In genomic region chr1:97900559-97901153, GRCm38 (mm10) we compare ENCODE assay signal across 23 mouse cellular contexts.
DNase-seq lines count a peak whose midpoint lies in the region; ATAC-seq lines count a peak whose summit lies in the region.
"Had no signal": no experiment of that assay in that cellular context is flagged by ENCODE, and none has a peak within 500 bp of the region (broad histone marks: within the 10 kb centered on the region; RNA-seq: fewer than 3 reads in every experiment).

No protein-coding gene starts in this region.

- H3K9me3 ChIP-seq in forebrain, embryonic 13.5 days (replicated peaks), result no peaks in the 10 kb centered on the region
- no peaks in the 10 kb centered on the region for H3K9me3 ChIP-seq in forebrain, embryonic 12.5 days
- H3K9me3 ChIP-seq in midbrain, embryonic 13.5 days, result no peaks in the 10 kb centered on the region
- H3K9me3 ChIP-seq in midbrain, embryonic 16.5 days (replicated peaks; ENCODE audit: control insufficient read depth, low read length, poor library complexity, severe bottlenecking), result no peaks in the 10 kb centered on the region
- no peaks in the 10 kb centered on the region for H3K9me3 ChIP-seq in forebrain, embryonic 16.5 days (ENCODE audit: control insufficient read depth, low read length)
- H3K9me3 ChIP-seq: heart, embryonic 13.5 days; limb, embryonic 10.5 days; limb, embryonic 15.5 days had no signal

- 51% methylated on average over 7 of the region's 7 CpGs for WGBS in forebrain, embryonic 13.5 days
- WGBS in forebrain, embryonic 12.5 days, result 63% methylated on average over 7 of the region's 7 CpGs
- 76% methylated on average over 7 of the region's 7 CpGs for WGBS in midbrain, embryonic 13.5 days
- 69% methylated on average over 7 of the region's 7 CpGs for WGBS in midbrain, embryonic 16.5 days
- 42% methylated on average over 7 of the region's 7 CpGs for WGBS in forebrain, embryonic 16.5 days

- no peak overlapping the region for H3K4me3 ChIP-seq in forebrain, embryonic 13.5 days
- H3K4me3 ChIP-seq in forebrain, embryonic 12.5 days (replicated peaks), result no peak overlapping the region
- no peak overlapping the region for H3K4me3 ChIP-seq in midbrain, embryonic 13.5 days (replicated peaks)
- no peak overlapping the region for H3K4me3 ChIP-seq in midbrain, embryonic 16.5 days (ENCODE audit: low read depth, low read length)
- H3K4me3 ChIP-seq in forebrain, embryonic 16.5 days (replicated peaks; ENCODE audit: low read length), result no peak overlapping the region
- H3K4me3 ChIP-seq: heart, embryonic 13.5 days; limb, embryonic 10.5 days; limb, embryonic 15.5 days had no signal

- no peaks in the 10 kb centered on the region for H3K27me3 ChIP-seq in forebrain, embryonic 13.5 days
- H3K27me3 ChIP-seq in forebrain, embryonic 12.5 days, result no peaks in the 10 kb centered on the region
- H3K27me3 ChIP-seq in midbrain, embryonic 13.5 days, result no peaks in the 10 kb centered on the region
- no peaks in the 10 kb centered on the region for H3K27me3 ChIP-seq in midbrain, embryonic 16.5 days (ENCODE audit: control insufficient read depth, insufficient read depth, low read depth, low read length)
- no peaks in the 10 kb centered on the region for H3K27me3 ChIP-seq in forebrain, embryonic 16.5 days (replicated peaks; ENCODE audit: control insufficient read depth, insufficient read depth, low read length)
- H3K27me3 ChIP-seq: heart, embryonic 13.5 days; limb, embryonic 15.5 days had no signal

- peak; percentile 26 for DNase-seq in MN1 (ENCODE audit: low spot score)
- no peak for DNase-seq in layer of hippocampus, postnatal 36 days
- no peak for DNase-seq in cerebellum, postnatal 10 days
- DNase-seq: adrenal gland, postnatal 14 days; cerebellum, adult 11-12 months; cerebellum, postnatal 14 days; heart, postnatal 14 days; kidney, adult 9 months; kidney, postnatal 10 days; lung, adult 2 months; lung, postnatal 10 days; thymus, postnatal 4 days had no signal

- H3K4me1 ChIP-seq in forebrain, embryonic 13.5 days, result no peaks in the 10 kb centered on the region
- H3K4me1 ChIP-seq in forebrain, embryonic 12.5 days, result no peaks in the 10 kb centered on the region
- H3K4me1 ChIP-seq in midbrain, embryonic 13.5 days (replicated peaks), result no peaks in the 10 kb centered on the region
- no peaks in the 10 kb centered on the region for H3K4me1 ChIP-seq in midbrain, embryonic 16.5 days (ENCODE audit: control insufficient read depth, insufficient read depth, low read length)
- H3K4me1 ChIP-seq in forebrain, embryonic 16.5 days (replicated peaks; ENCODE audit: control insufficient read depth, insufficient read depth, low read length), result no peaks in the 10 kb centered on the region
- H3K4me1 ChIP-seq: heart, embryonic 13.5 days; limb, embryonic 10.5 days; limb, embryonic 15.5 days had no signal

- H3K9ac ChIP-seq in forebrain, embryonic 13.5 days, result no peak overlapping the region
- no peak overlapping the region for H3K9ac ChIP-seq in forebrain, embryonic 12.5 days
- no peak overlapping the region for H3K9ac ChIP-seq in midbrain, embryonic 13.5 days (replicated peaks)
- H3K9ac ChIP-seq in midbrain, embryonic 16.5 days (ENCODE audit: low read depth, low read length), result no peak overlapping the region
- no peak overlapping the region for H3K9ac ChIP-seq in forebrain, embryonic 16.5 days (replicated peaks; ENCODE audit: low read depth, low read length)
- H3K9ac ChIP-seq: heart, embryonic 13.5 days; limb, embryonic 15.5 days; liver, embryonic 14.5 days had no signal

- H3K36me3 ChIP-seq in forebrain, embryonic 13.5 days (ENCODE audit: poor library complexity, severe bottlenecking), result no peaks in the 10 kb centered on the region
- no peaks in the 10 kb centered on the region for H3K36me3 ChIP-seq in forebrain, embryonic 12.5 days (replicated peaks)
- no peaks in the 10 kb centered on the region for H3K36me3 ChIP-seq in midbrain, embryonic 13.5 days
- no peaks in the 10 kb centered on the region for H3K36me3 ChIP-seq in midbrain, embryonic 16.5 days (ENCODE audit: control insufficient read depth, insufficient read depth, low read length)
- no peaks in the 10 kb centered on the region for H3K36me3 ChIP-seq in forebrain, embryonic 16.5 days (ENCODE audit: control insufficient read depth, insufficient read depth)
- H3K36me3 ChIP-seq: limb, embryonic 10.5 days; limb, embryonic 15.5 days had no signal

- peak; percentile 57 for ATAC-seq in forebrain, embryonic 13.5 days
- no peak; the same call in 1 of the 2 replicates for ATAC-seq in forebrain, embryonic 12.5 days (ENCODE audit: low FRiP score)
- ATAC-seq in midbrain, embryonic 13.5 days, result peak; percentile 55; the same call in 1 of the 2 replicates
- no peak; the same call in 1 of the 2 replicates for ATAC-seq in midbrain, embryonic 16.5 days
- ATAC-seq in forebrain, embryonic 16.5 days, result peak; percentile 43; the same call in 1 of the 2 replicates
- ATAC-seq: intestine, postnatal 0 days had no signal

- H3K4me2 ChIP-seq in forebrain, embryonic 13.5 days, result no peak overlapping the region
- H3K4me2 ChIP-seq in forebrain, embryonic 12.5 days, result no peak overlapping the region
- no peak overlapping the region for H3K4me2 ChIP-seq in midbrain, embryonic 13.5 days (replicated peaks)
- no peak overlapping the region for H3K4me2 ChIP-seq in midbrain, embryonic 16.5 days (ENCODE audit: low read length)
- H3K4me2 ChIP-seq in forebrain, embryonic 16.5 days (ENCODE audit: low read length), result no peak overlapping the region
- H3K4me2 ChIP-seq: heart, embryonic 13.5 days; limb, embryonic 15.5 days had no signal

- H3K27ac ChIP-seq in forebrain, embryonic 13.5 days, result no peak overlapping the region
- no peak overlapping the region for H3K27ac ChIP-seq in forebrain, embryonic 12.5 days
- H3K27ac ChIP-seq in midbrain, embryonic 13.5 days, result no peak overlapping the region
- no peak overlapping the region for H3K27ac ChIP-seq in midbrain, embryonic 16.5 days (ENCODE audit: low read length)
- H3K27ac ChIP-seq in forebrain, embryonic 16.5 days (ENCODE audit: low read length), result no peak overlapping the region
- H3K27ac ChIP-seq: heart, embryonic 13.5 days; limb, embryonic 10.5 days; limb, embryonic 15.5 days; liver, embryonic 14.5 days; macrophage had no signal

Comparison
In these comparisons a context has a peak if more than half of its experiments do, and no peak if none do; other contexts are left out.
1. ATAC-seq: peak in forebrain, embryonic 13.5 days (single experiment), midbrain, embryonic 13.5 days (single experiment) and forebrain, embryonic 16.5 days (single experiment); none in forebrain, embryonic 12.5 days (single experiment) and midbrain, embryonic 16.5 days (single experiment).